Mouse (Mus musculus): ENCODE results near the gene Arhgap40. TPM values are rescaled to one million over a fixed set of nuclear protein-coding genes. Genes with fewer than 3 reads are reported as not detected.

Arhgap40 gene
- polyA plus RNA-seq, 1 experiment from 2014 or later, result 9.4 TPM

DNA sequence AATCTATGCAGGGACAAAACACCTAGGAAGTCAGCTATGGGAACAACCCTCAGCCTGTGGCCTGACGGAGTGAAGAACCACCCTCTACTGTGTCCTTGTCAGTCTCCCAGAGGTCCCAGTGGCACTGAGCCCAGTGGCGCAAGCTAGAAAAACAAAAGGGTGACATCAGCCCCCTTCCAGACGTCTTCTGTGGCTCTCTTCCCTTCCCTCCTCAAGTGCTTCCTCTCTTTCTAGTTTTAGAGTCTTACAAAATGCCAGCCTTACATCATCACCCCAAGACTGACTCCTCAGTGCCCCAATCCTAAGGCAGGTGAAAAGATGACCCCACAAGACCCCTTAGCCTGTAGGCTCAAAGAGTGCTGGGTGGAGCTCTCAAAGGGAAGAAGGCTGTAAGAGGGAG, 77.9 kb downstream of the Arhgap40 start:
- H3K4me1 ChIP-seq, result peaks cover 5% of the 10 kb centered on the region
- no peaks in the 10 kb centered on the region for H3K9me3 ChIP-seq
- no peak for ATAC-seq (ENCODE audit: insufficient number of reproducible peaks, low FRiP score, low TSS enrichment, low read depth)
- WGBS, result 66% methylated on average over 3 of the region's 3 CpGs
- H3K27ac ChIP-seq, result no peak overlapping the region
- no peak overlapping the region for H3K9ac ChIP-seq
- H3K4me2 ChIP-seq, result no peak overlapping the region
- H3K36me3 ChIP-seq, result no peaks in the 10 kb centered on the region
- peaks cover 13% of the 10 kb centered on the region for H3K27me3 ChIP-seq
- H3K4me3 ChIP-seq, result no peak overlapping the region

DNA sequence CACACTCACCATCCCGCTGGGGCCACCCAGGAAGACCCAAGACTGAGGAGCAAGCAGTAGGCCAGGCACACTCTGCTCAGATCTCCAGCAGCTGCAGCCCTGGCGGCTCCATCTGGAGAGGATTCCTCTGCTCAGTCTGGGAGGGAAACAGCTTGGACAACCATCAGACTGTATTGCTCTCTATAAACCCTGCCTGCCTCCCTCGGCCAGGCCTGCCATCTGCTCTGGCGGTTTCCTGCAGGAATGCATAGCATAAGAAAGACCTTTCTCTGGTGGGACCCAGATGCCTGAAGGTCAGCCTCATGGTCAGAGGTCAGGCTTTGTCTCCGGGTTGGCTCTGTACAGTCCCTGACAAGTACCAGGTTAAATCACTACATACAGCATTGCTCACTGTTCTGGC, 78.7 kb downstream of the Arhgap40 start:
- Histone ChIP-seq H3K36me3 (no peaks in the 10 kb centered on the region), H3K4me1 (peaks cover 5% of the 10 kb centered on the region), H3K27me3 (peaks cover 21% of the 10 kb centered on the region), H3K9ac (no peak overlapping the region), H3K4me3 (no peak overlapping the region), H3K9me3 (no peaks in the 10 kb centered on the region), H3K4me2 (no peak overlapping the region), H3K27ac (no peak overlapping the region)
- WGBS, result 32% methylated on average over 5 of the region's 5 CpGs
- ATAC-seq (ENCODE audit: insufficient number of reproducible peaks, low FRiP score, low TSS enrichment, low read depth), result no peak

DNA sequence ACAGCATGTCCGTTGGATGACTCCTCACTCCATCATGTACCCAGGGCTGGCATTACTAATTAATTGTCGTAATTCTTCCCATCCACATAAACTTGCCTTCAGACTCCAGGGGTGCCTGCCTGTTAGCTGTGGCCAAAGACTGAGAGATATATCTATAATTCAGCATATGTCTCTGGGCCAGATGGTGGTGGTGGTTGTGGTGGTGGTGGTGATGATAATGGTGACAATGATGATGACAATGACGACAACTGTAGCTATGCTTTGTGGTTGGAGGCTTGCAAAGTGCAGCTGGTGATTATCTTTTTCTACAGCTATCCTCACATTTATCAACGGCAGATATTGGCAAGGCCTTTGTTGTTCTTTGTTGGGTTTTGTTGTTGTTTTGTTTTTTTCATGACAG, 80.8 kb downstream of the Arhgap40 start:
- no peak overlapping the region for H3K4me2 ChIP-seq
- H3K27ac ChIP-seq, result no peak overlapping the region
- H3K27me3 ChIP-seq, result peaks cover 38% of the 10 kb centered on the region
- WGBS, result 82% methylated on average over 4 of the region's 4 CpGs
- no peak overlapping the region for H3K4me3 ChIP-seq
- no peak overlapping the region for H3K9ac ChIP-seq
- H3K4me1 ChIP-seq, result peaks cover 5% of the 10 kb centered on the region
- no peak for ATAC-seq (ENCODE audit: insufficient number of reproducible peaks, low FRiP score, low TSS enrichment, low read depth)
- H3K36me3 ChIP-seq, result no peaks in the 10 kb centered on the region
- no peaks in the 10 kb centered on the region for H3K9me3 ChIP-seq

GRCm38 (mm10) chr2:158595103-158595502, 82.5 kb downstream of the Arhgap40 start:
- no peaks in the 10 kb centered on the region for H3K36me3 ChIP-seq
- H3K4me1 ChIP-seq, result peaks cover 5% of the 10 kb centered on the region
- no peak overlapping the region for H3K27ac ChIP-seq
- no peak overlapping the region for H3K9ac ChIP-seq
- ATAC-seq (ENCODE audit: insufficient number of reproducible peaks, low FRiP score, low TSS enrichment, low read depth), result no peak
- peaks cover 53% of the 10 kb centered on the region for H3K27me3 ChIP-seq
- no peak overlapping the region for H3K4me3 ChIP-seq
- no peak overlapping the region for H3K4me2 ChIP-seq
- H3K9me3 ChIP-seq, result no peaks in the 10 kb centered on the region
- WGBS, result 2% methylated on average over 12 of the region's 12 CpGs

DNA sequence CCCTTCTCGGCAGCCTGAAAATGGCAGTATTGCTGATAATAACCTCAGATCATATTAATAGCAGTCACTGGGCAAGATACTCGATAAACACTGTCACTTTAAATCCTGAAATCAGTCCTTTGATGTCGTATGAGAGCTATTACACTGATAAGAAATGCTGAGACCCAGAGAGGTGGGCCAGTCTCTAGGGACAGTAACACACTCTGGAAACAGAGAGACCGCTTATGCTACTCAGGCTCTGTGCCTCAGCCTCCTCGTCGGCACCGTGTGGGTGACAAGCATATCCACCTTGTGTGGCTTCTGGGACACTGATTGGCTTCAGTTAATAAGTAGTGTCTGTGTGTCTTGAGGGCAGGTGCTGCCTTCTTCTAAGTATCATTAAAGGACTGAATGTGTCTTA, 83.0 kb downstream of the Arhgap40 start:
- no peak for ATAC-seq (ENCODE audit: insufficient number of reproducible peaks, low FRiP score, low TSS enrichment, low read depth)
- Histone ChIP-seq H3K27ac (no peak overlapping the region), H3K9ac (no peak overlapping the region), H3K4me1 (peaks cover 5% of the 10 kb centered on the region), H3K4me2 (no peak overlapping the region), H3K36me3 (no peaks in the 10 kb centered on the region), H3K27me3 (peaks cover 57% of the 10 kb centered on the region), H3K4me3 (no peak overlapping the region), H3K9me3 (no peaks in the 10 kb centered on the region)
- WGBS, result 36% methylated on average over 7 of the region's 7 CpGs

- WGBS, result 42% methylated on average over 1 of the region's 1 CpGs
- H3K4me1 ChIP-seq, result peaks cover 5% of the 10 kb centered on the region
- H3K9me3 ChIP-seq, result no peaks in the 10 kb centered on the region
- no peaks in the 10 kb centered on the region for H3K36me3 ChIP-seq
- peaks cover 70% of the 10 kb centered on the region for H3K27me3 ChIP-seq
- ATAC-seq (ENCODE audit: insufficient number of reproducible peaks, low FRiP score, low TSS enrichment, low read depth), result no peak
- H3K27ac ChIP-seq, result no peak overlapping the region
- H3K9ac ChIP-seq, result no peak overlapping the region
- no peak overlapping the region for H3K4me2 ChIP-seq
- no peak overlapping the region for H3K4me3 ChIP-seq
These were observed 84.2 kb downstream of the Arhgap40 start for GRCm38 (mm10) chr2:158596803-158597202.

Other genes starting within 250 kb of the Arhgap40 start
- 3.8 and 5.4 TPM in 2 replicates for gene Lbp, start 206.3 kb upstream of the Arhgap40 start, polyA plus RNA-seq (2015; fragmentation: Nextera tagmentation; extraction: Ambion mirVana)
- gene Snhg11, start 137.2 kb upstream of the Arhgap40 start, polyA plus RNA-seq (2015; fragmentation: Nextera tagmentation; extraction: Ambion mirVana), result 2.9 and 4.6 TPM in 2 replicates
- 14.3 and 15.3 TPM in 2 replicates for gene Ralgapb, start 102.9 kb upstream of the Arhgap40 start, polyA plus RNA-seq (2015; fragmentation: Nextera tagmentation; extraction: Ambion mirVana)
- 3.4 and 5.8 TPM in 2 replicates for gene Adig, start 10.2 kb upstream of the Arhgap40 start, polyA plus RNA-seq (2015; fragmentation: Nextera tagmentation; extraction: Ambion mirVana)
- not detected in 2 replicates for gene Slc32a1, start 98.0 kb downstream of the Arhgap40 start, polyA plus RNA-seq (2015; fragmentation: Nextera tagmentation; extraction: Ambion mirVana)
- gene Actr5, start 112.1 kb downstream of the Arhgap40 start, polyA plus RNA-seq (2015; fragmentation: Nextera tagmentation; extraction: Ambion mirVana), result 7.2 and 10.2 TPM in 2 replicates
- gene Ppp1r16b, start 152.6 kb downstream of the Arhgap40 start, polyA plus RNA-seq (2015; fragmentation: Nextera tagmentation; extraction: Ambion mirVana), result 4.1 and 4.3 TPM in 2 replicates